Comparison of ENCODE assay signal across 23 mouse cellular contexts in the genomic region with DNA sequence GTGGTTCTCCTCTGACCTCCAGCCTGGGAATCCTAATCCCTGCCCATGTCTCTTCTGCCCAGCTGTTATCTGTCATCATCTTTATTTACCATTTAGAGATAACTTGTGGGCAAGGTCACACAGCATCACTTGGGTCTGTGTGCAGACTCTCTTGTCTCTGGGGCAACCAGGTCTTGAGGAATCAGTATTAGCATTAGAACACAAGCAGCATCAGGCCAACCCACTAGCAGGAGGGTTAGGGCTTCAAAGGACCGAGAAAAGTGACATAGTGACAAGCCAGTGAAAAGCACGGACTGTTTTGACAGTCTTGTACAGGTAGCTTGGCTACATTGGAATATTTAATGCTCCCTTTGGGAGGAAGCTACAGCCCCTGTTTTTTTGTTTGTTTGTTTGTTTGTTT.
DNase-seq lines count a peak whose midpoint lies in the region; ATAC-seq and TF ChIP-seq lines count a peak whose summit lies in the region.
"Had no signal": no experiment of that assay in that cellular context is flagged by ENCODE, and none has a peak within 500 bp of the region (broad histone marks: within the 10 kb centered on the region; RNA-seq: fewer than 3 reads in every experiment).

No protein-coding gene starts in this region.

- no peaks in the 10 kb centered on the region for H3K4me1 ChIP-seq in hindbrain, postnatal 0 days (ENCODE audit: insufficient read depth, low read length)
- 0 out of 2 replicates have a peak, but pooled peaks cover 4% of the 10 kb centered on the region for H3K4me1 ChIP-seq in hindbrain, embryonic 10.5 days (replicated peaks)
- peaks cover 4% of the 10 kb centered on the region for H3K4me1 ChIP-seq in brown adipose tissue, adult 24 weeks (ENCODE audit: control insufficient read depth, insufficient read depth, insufficient read length, low read length)
- no peaks in the 10 kb centered on the region for H3K4me1 ChIP-seq in kidney, embryonic 14.5 days (ENCODE audit: control insufficient read depth, insufficient read depth, low read length)
- H3K4me1 ChIP-seq: embryonic facial prominence, embryonic 13.5 days; embryonic facial prominence, embryonic 15.5 days; forebrain, embryonic 10.5 days; forebrain, embryonic 12.5 days had no signal

- no peaks in the 10 kb centered on the region for H3K36me3 ChIP-seq in hindbrain, postnatal 0 days (ENCODE audit: insufficient read depth, low read length)
- no peaks in the 10 kb centered on the region for H3K36me3 ChIP-seq in hindbrain, embryonic 10.5 days
- H3K36me3 ChIP-seq in kidney, embryonic 14.5 days (ENCODE audit: control insufficient read depth, insufficient read depth, low read length) = no peaks in the 10 kb centered on the region
- H3K36me3 ChIP-seq: embryonic facial prominence, embryonic 13.5 days; embryonic facial prominence, embryonic 15.5 days; forebrain, embryonic 10.5 days; forebrain, embryonic 12.5 days; G1E had no signal

- H3K9ac ChIP-seq in hindbrain, postnatal 0 days (replicated peaks; ENCODE audit: low read length) = no peak overlapping the region
- H3K9ac ChIP-seq in kidney, embryonic 14.5 days (ENCODE audit: low read depth, low read length) = no peak overlapping the region
- H3K9ac ChIP-seq: embryonic facial prominence, embryonic 13.5 days; embryonic facial prominence, embryonic 15.5 days; forebrain, embryonic 12.5 days had no signal

- TF ChIP-seq CTCF in hindbrain, postnatal 0 days (IDR thresholded peaks at IDR 0.05; ENCODE audit: low read depth) = no peak

- H3K9me3 ChIP-seq in hindbrain, postnatal 0 days (ENCODE audit: low read length) = no peaks in the 10 kb centered on the region
- no peaks in the 10 kb centered on the region for H3K9me3 ChIP-seq in hindbrain, embryonic 10.5 days
- no peaks in the 10 kb centered on the region for H3K9me3 ChIP-seq in kidney, embryonic 14.5 days (ENCODE audit: control insufficient read depth, low read length)
- H3K9me3 ChIP-seq: embryonic facial prominence, embryonic 13.5 days; embryonic facial prominence, embryonic 15.5 days; forebrain, embryonic 10.5 days; forebrain, embryonic 12.5 days; G1E had no signal

- no peak overlapping the region for H3K27ac ChIP-seq in hindbrain, postnatal 0 days
- no peak overlapping the region for H3K27ac ChIP-seq in hindbrain, embryonic 10.5 days
- H3K27ac ChIP-seq in brown adipose tissue, adult 24 weeks (replicated peaks; ENCODE audit: low read depth, low read length) = peak overlapping the region; percentile 10
- H3K27ac ChIP-seq in kidney, embryonic 14.5 days (ENCODE audit: low read depth, low read length) = no peak overlapping the region
- H3K27ac ChIP-seq: embryonic facial prominence, embryonic 13.5 days; embryonic facial prominence, embryonic 15.5 days; forebrain, embryonic 10.5 days; forebrain, embryonic 12.5 days had no signal

- no peaks in the 10 kb centered on the region for H3K27me3 ChIP-seq in hindbrain, postnatal 0 days (ENCODE audit: insufficient read depth, low read length)
- no peaks in the 10 kb centered on the region for H3K27me3 ChIP-seq in hindbrain, embryonic 10.5 days (ENCODE audit: insufficient read depth, poor library complexity, severe bottlenecking)
- no peaks in the 10 kb centered on the region for H3K27me3 ChIP-seq in kidney, embryonic 14.5 days (ENCODE audit: control insufficient read depth, insufficient read depth, low read length)
- H3K27me3 ChIP-seq: embryonic facial prominence, embryonic 13.5 days; embryonic facial prominence, embryonic 15.5 days; forebrain, embryonic 12.5 days; Patski had no signal

- no peak overlapping the region for H3K4me2 ChIP-seq in hindbrain, postnatal 0 days (ENCODE audit: low read depth, low read length)
- no peak overlapping the region for H3K4me2 ChIP-seq in kidney, embryonic 14.5 days (replicated peaks; ENCODE audit: low read depth, low read length)
- H3K4me2 ChIP-seq: embryonic facial prominence, embryonic 13.5 days; embryonic facial prominence, embryonic 15.5 days; forebrain, embryonic 12.5 days had no signal

- no peak overlapping the region for H3K4me3 ChIP-seq in hindbrain, postnatal 0 days (ENCODE audit: low read length)
- no peak overlapping the region for H3K4me3 ChIP-seq in hindbrain, embryonic 10.5 days
- no peak overlapping the region for H3K4me3 ChIP-seq in brown adipose tissue, adult 24 weeks (ENCODE audit: insufficient read depth, low read depth, low read length)
- no peak overlapping the region for H3K4me3 ChIP-seq in kidney, embryonic 14.5 days (ENCODE audit: low read length)
- H3K4me3 ChIP-seq: embryonic facial prominence, embryonic 13.5 days; embryonic facial prominence, embryonic 15.5 days; erythroblast, embryonic 14.5 days; forebrain, embryonic 10.5 days; forebrain, embryonic 12.5 days had no signal

- WGBS in hindbrain, postnatal 0 days = 33% methylated on average over 2 of the region's 2 CpGs
- WGBS in hindbrain, embryonic 10.5 days = 61% methylated on average over 2 of the region's 2 CpGs
- WGBS in kidney, embryonic 14.5 days = 77% methylated on average over 2 of the region's 2 CpGs

- 0 out of 2 replicates have a peak, but pooled peaks have one; percentile 15 for ATAC-seq in hindbrain, postnatal 0 days
- ATAC-seq in kidney, embryonic 14.5 days (ENCODE audit: low FRiP score, low TSS enrichment) = no peak
- ATAC-seq: activated CD4-positive, CD25-positive, alpha-beta regulatory T cell, adult 4 months; forebrain, embryonic 14.5 days; forebrain, embryonic 16.5 days; Patski had no signal

- no peak for DNase-seq in hindbrain, postnatal 0 days (ENCODE audit: low spot score)
- no peak for DNase-seq in hindbrain, embryonic 10.5 days (ENCODE audit: low spot score)
- peak; percentile 65 for DNase-seq in R1 (ENCODE audit: low read depth, low spot score)
- DNase-seq in adrenal gland, postnatal 25 days = no peak
- DNase-seq: adrenal gland, adult 8-10 months; adrenal gland, postnatal 14 days; cerebellum, adult 11-12 months; cerebellum, adult 2 months; cerebellum, adult 9-10 months; cerebellum, postnatal 10 days; cerebellum, postnatal 25 days had no signal
